Comparison of ENCODE assay signal across 12 mouse cellular contexts in the genomic region with DNA sequence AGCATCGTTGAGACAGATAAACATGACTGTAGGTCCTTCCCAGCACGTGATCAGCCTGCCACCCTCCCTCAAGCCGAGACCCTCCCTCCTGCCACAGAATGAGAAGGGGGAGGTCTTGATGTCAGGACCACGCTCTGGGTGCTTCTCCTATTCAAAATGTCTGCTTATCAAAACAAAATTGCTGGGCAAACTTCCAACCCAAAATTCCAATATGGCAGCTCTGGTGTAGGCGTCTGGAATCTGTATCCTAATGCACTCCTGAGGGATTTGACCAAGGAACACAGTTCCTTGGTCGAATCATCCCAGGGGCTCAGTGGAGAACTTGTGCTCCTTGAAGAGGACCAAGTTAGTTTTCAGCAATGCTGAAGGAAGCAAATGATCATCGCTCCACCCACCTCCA. TPM values are rescaled to one million over a fixed set of nuclear protein-coding genes. Genes with fewer than 3 reads are reported as not detected.
"Had no signal": no experiment of that assay in that cellular context is flagged by ENCODE, and none has a peak within 500 bp of the region (broad histone marks: within the 10 kb centered on the region; RNA-seq: fewer than 3 reads in every experiment).

No protein-coding gene starts in this region.

- H3K27me3 ChIP-seq: kidney, embryonic 15.5 days; limb, embryonic 12.5 days; limb, embryonic 15.5 days had no signal

- H3K4me3 ChIP-seq: kidney, embryonic 15.5 days; limb, embryonic 12.5 days; limb, embryonic 15.5 days had no signal

- H3K36me3 ChIP-seq: kidney, embryonic 15.5 days; limb, embryonic 12.5 days; limb, embryonic 15.5 days had no signal

- H3K27ac ChIP-seq: limb, embryonic 12.5 days; limb, embryonic 15.5 days; liver, embryonic 14.5 days; macrophage had no signal

- H3K4me2 ChIP-seq: kidney, embryonic 15.5 days; limb, embryonic 12.5 days; limb, embryonic 15.5 days; liver, embryonic 11.5 days had no signal

- H3K9ac ChIP-seq: kidney, embryonic 15.5 days; limb, embryonic 12.5 days; limb, embryonic 15.5 days; liver, embryonic 14.5 days; liver, postnatal 0 days had no signal

- DNase-seq: kidney, adult 11 months; kidney, adult 8-10 months; kidney, postnatal 25 days; left cerebral cortex, postnatal 4 days; liver, postnatal 0 days; thymus, postnatal 25 days had no signal

- ATAC-seq: liver, postnatal 0 days had no signal

- H3K9me3 ChIP-seq: kidney, embryonic 15.5 days; limb, embryonic 12.5 days; limb, embryonic 15.5 days had no signal

RNA-seq across cellular contexts. Expression of a gene that starts 25.5 kb away (rescaled TPM):
- polyA plus RNA-seq: limb, embryonic 15.5 days; liver, embryonic 11.5 days; liver, postnatal 0 days; macrophage had no signal
